Mouse (Mus musculus): ENCODE data around the gene Gpr34. TPM values are rescaled to one million over a fixed set of nuclear protein-coding genes. Genes with fewer than 3 reads are reported as not detected.
A peak's percentile ranks its signal among the peaks of the same experiment; 100 is the strongest.

The Gpr34 gene
- total RNA-seq, 2 experiments from 2014 or later = 0.41 to 0.42 TPM

GRCm38 (mm10) chrX:13651889-13652288 lies 20.0 kb downstream of the Gpr34 start:
- Histone ChIP-seq H3K4me3 (no peak overlapping the region), H3K27ac (no peak overlapping the region)
- no peak for TF ChIP-seq CTCF (IDR thresholded peaks at IDR 0.05)
- intact Hi-C loops (cut with DNase I) = loop anchor here (10.0 kb wide), 1 partner anchor 77 kb away; no protein-coding TSS in a partner anchor
- DNase-seq = no peak

GRCm38 (mm10) chrX:13652291-13652690 lies 20.4 kb downstream of the Gpr34 start:
- intact Hi-C loops (cut with DNase I) = loop anchor here (10.0 kb wide), 1 partner anchor 77 kb away; no protein-coding TSS in a partner anchor
- no peak for TF ChIP-seq CTCF (IDR thresholded peaks at IDR 0.05)
- no peak overlapping the region for H3K4me3 ChIP-seq

GRCm38 (mm10) chrX:13655005-13655421 lies 23.1 kb downstream of the Gpr34 start:
- TF ChIP-seq CTCF (IDR thresholded peaks at IDR 0.05) = no peak
- intact Hi-C loops (cut with DNase I) = loop anchor here (10.0 kb wide), 1 partner anchor 80 kb away; no protein-coding TSS in a partner anchor
- no peak for DNase-seq
- Histone ChIP-seq H3K27ac (peak overlapping the region; percentile 78), H3K4me3 (no peak overlapping the region)

More at GRCm38 (mm10) chrX:13652291-13652690, 20.4 kb downstream of the Gpr34 start:
- H3K27ac ChIP-seq = no peak overlapping the region
- no peak for DNase-seq

GRCm38 (mm10) chrX:13655906-13656305 lies 24.0 kb downstream of the Gpr34 start:
- intact Hi-C loops (cut with DNase I) = loop anchor here (2.0 to 10.0 kb wide), 3 partner anchors 81 to 429 kb away; no protein-coding TSS in a partner anchor
- DNase-seq = no peak
- no peak for TF ChIP-seq CTCF (IDR thresholded peaks at IDR 0.05)
- no peak overlapping the region for H3K4me3 ChIP-seq
- H3K27ac ChIP-seq = peak overlapping the region; percentile 78

- DNase-seq = peak; percentile 44
- H3K27ac ChIP-seq = peak overlapping the region; percentile 78
- intact Hi-C loops (cut with DNase I) = loop anchor here (2.0 to 10.0 kb wide), 3 partner anchors 82 to 430 kb away; no protein-coding TSS in a partner anchor
- TF ChIP-seq CTCF (IDR thresholded peaks at IDR 0.05) = peak; percentile 75
- H3K4me3 ChIP-seq = no peak overlapping the region
Measured at GRCm38 (mm10) chrX:13656721-13657120, 24.8 kb downstream of the Gpr34 start.

- TF ChIP-seq CTCF (IDR thresholded peaks at IDR 0.05) = no peak
- H3K27ac ChIP-seq = no peak overlapping the region
- DNase-seq = no peak
- intact Hi-C loops (cut with DNase I) = loop anchor here (10.0 kb wide), 1 partner anchor 84 kb away; no protein-coding TSS in a partner anchor
- no peak overlapping the region for H3K4me3 ChIP-seq
Measured at GRCm38 (mm10) chrX:13658616-13659140, 26.8 kb downstream of the Gpr34 start.

GRCm38 (mm10) chrX:13659201-13659890 lies 27.5 kb downstream of the Gpr34 start:
- H3K27ac ChIP-seq = no peak overlapping the region
- TF ChIP-seq CTCF (IDR thresholded peaks at IDR 0.05) = no peak
- intact Hi-C loops (cut with DNase I) = loop anchor here (10.0 kb wide), 1 partner anchor 85 kb away; no protein-coding TSS in a partner anchor
- no peak for DNase-seq
- H3K4me3 ChIP-seq = no peak overlapping the region

- no peak for TF ChIP-seq CTCF (IDR thresholded peaks at IDR 0.05)
- intact Hi-C loops (cut with DNase I) = no loop called here
- Histone ChIP-seq H3K27ac (no peak within 1 kb of the TSS), H3K4me3 (no peak within 1 kb of the TSS)
- DNase-seq = no peak
Measured at GRCm38 (mm10) chrX:13661063-13661462, 29.2 kb downstream of the Gpr34 start, which contains the start of gene Gpr82. TSS of gene Gpr82 (plus strand) at chrX:13661363.

GRCm38 (mm10) chrX:13668867-13669266 lies 37.0 kb downstream of the Gpr34 start:
- H3K27ac ChIP-seq = no peak overlapping the region
- no peak for TF ChIP-seq CTCF (IDR thresholded peaks at IDR 0.05)
- intact Hi-C loops (cut with DNase I) = no loop called here

GRCm38 (mm10) chrX:13670342-13670741 lies 38.5 kb downstream of the Gpr34 start:
- no peak for DNase-seq
- H3K27ac ChIP-seq = no peak overlapping the region
- no peak overlapping the region for H3K4me3 ChIP-seq
- TF ChIP-seq CTCF (IDR thresholded peaks at IDR 0.05) = no peak
- intact Hi-C loops (cut with DNase I) = no loop called here

More at GRCm38 (mm10) chrX:13668867-13669266, 37.0 kb downstream of the Gpr34 start:
- DNase-seq = no peak
- H3K4me3 ChIP-seq = no peak overlapping the region

- no peak for TF ChIP-seq CTCF (IDR thresholded peaks at IDR 0.05)
- intact Hi-C loops (cut with DNase I) = no loop called here
- DNase-seq = no peak
- H3K27ac ChIP-seq = no peak overlapping the region
- H3K4me3 ChIP-seq = no peak overlapping the region
Measured at GRCm38 (mm10) chrX:13673001-13673400, 41.1 kb downstream of the Gpr34 start.

GRCm38 (mm10) chrX:13681748-13682147 lies 49.9 kb downstream of the Gpr34 start:
- H3K4me3 ChIP-seq = no peak overlapping the region
- no peak overlapping the region for H3K27ac ChIP-seq
- no peak for TF ChIP-seq CTCF (IDR thresholded peaks at IDR 0.05)
- intact Hi-C loops (cut with DNase I) = no loop called here
- DNase-seq = no peak

GRCm38 (mm10) chrX:13686589-13686988 lies 54.7 kb downstream of the Gpr34 start:
- no peak for DNase-seq
- no peak for TF ChIP-seq CTCF (IDR thresholded peaks at IDR 0.05)
- intact Hi-C loops (cut with DNase I) = no loop called here
- H3K27ac ChIP-seq = no peak overlapping the region
- no peak overlapping the region for H3K4me3 ChIP-seq
